Mouse (Mus musculus): ENCODE measurements around the gene Tox2. TPM values are rescaled to one million over a fixed set of nuclear protein-coding genes. Genes with fewer than 3 reads are reported as not detected.

The Tox2 gene
- polyA plus RNA-seq (2015; fragmentation: Nextera tagmentation; extraction: Ambion mirVana): 22.0 and 22.7 TPM in 2 replicates

- WGBS: under 1% methylated on average over 76 of the region's 79 CpGs
- peak; percentile 48 for ATAC-seq (ENCODE audit: low read depth)
These were observed at the start of gene Tox2 for GRCm38 (mm10) chr2:163202884-163203634. TSS of gene Tox2 (plus strand) at chr2:163203125.

GRCm38 (mm10) chr2:163154673-163155072, 48.3 kb upstream of the Tox2 start:
- Histone ChIP-seq H3K27ac (replicated peaks) (no peak overlapping the region), H3K4me3 (no peak overlapping the region), H3K27me3 (0 out of 2 replicates have a peak, but pooled peaks cover 4% of the 10 kb centered on the region), H3K4me1 (replicated peaks) (peaks cover 16% of the 10 kb centered on the region), H3K36me3 (no peaks in the 10 kb centered on the region), H3K9ac (no peak overlapping the region), H3K9me3 (no peaks in the 10 kb centered on the region), H3K4me2 (no peak overlapping the region)
- no peak for ATAC-seq (ENCODE audit: low read depth)
- WGBS: 89% methylated on average over 8 of the region's 8 CpGs

More at GRCm38 (mm10) chr2:163202884-163203634, at the start of gene Tox2:
- Histone ChIP-seq H3K27ac (replicated peaks) (peak within 1 kb of the TSS; percentile 64), H3K9me3 (peaks cover 10% of the 10 kb centered on the region), H3K4me3 (peak within 1 kb of the TSS; percentile 52), H3K9ac (peak within 1 kb of the TSS; percentile 81), H3K27me3 (peaks cover 62% of the 10 kb centered on the region), H3K4me1 (replicated peaks) (peaks cover 44% of the 10 kb centered on the region), H3K36me3 (no peaks in the 10 kb centered on the region), H3K4me2 (peak within 1 kb of the TSS; percentile 73)

GRCm38 (mm10) chr2:163158979-163159378, 43.9 kb upstream of the Tox2 start:
- WGBS: 88% methylated on average over 9 of the region's 9 CpGs
- H3K27me3 ChIP-seq: no peaks in the 10 kb centered on the region
- no peak overlapping the region for H3K4me2 ChIP-seq
- no peak overlapping the region for H3K27ac ChIP-seq (replicated peaks)
- H3K4me3 ChIP-seq: no peak overlapping the region
- H3K9me3 ChIP-seq: no peaks in the 10 kb centered on the region
- no peaks in the 10 kb centered on the region for H3K4me1 ChIP-seq (replicated peaks)
- no peaks in the 10 kb centered on the region for H3K36me3 ChIP-seq
- ATAC-seq (ENCODE audit: low read depth): no peak
- H3K9ac ChIP-seq: no peak overlapping the region

- no peak for ATAC-seq (ENCODE audit: low read depth)
- H3K27me3 ChIP-seq: no peaks in the 10 kb centered on the region
- H3K9ac ChIP-seq: no peak overlapping the region
- H3K27ac ChIP-seq (replicated peaks): no peak overlapping the region
- no peak overlapping the region for H3K4me2 ChIP-seq
- no peaks in the 10 kb centered on the region for H3K4me1 ChIP-seq (replicated peaks)
- 90% methylated on average over 10 of the region's 10 CpGs for WGBS
- H3K9me3 ChIP-seq: no peaks in the 10 kb centered on the region
- H3K4me3 ChIP-seq: no peak overlapping the region
- H3K36me3 ChIP-seq: no peaks in the 10 kb centered on the region
These were observed 38.4 kb upstream of the Tox2 start for GRCm38 (mm10) chr2:163164461-163164990.

- Histone ChIP-seq H3K27me3 (no peaks in the 10 kb centered on the region), H3K9me3 (no peaks in the 10 kb centered on the region), H3K4me2 (no peak overlapping the region), H3K4me3 (no peak overlapping the region), H3K36me3 (no peaks in the 10 kb centered on the region), H3K27ac (replicated peaks) (no peak overlapping the region), H3K9ac (no peak overlapping the region), H3K4me1 (replicated peaks) (no peaks in the 10 kb centered on the region)
- 62% methylated on average over 13 of the region's 13 CpGs for WGBS
- no peak for ATAC-seq (ENCODE audit: low read depth)
These were observed 36.7 kb upstream of the Tox2 start for GRCm38 (mm10) chr2:163166067-163166805.

- 82% methylated on average over 11 of the region's 11 CpGs for WGBS
- peaks cover 8% of the 10 kb centered on the region; the same call in 1 of the 2 replicates for H3K4me1 ChIP-seq (replicated peaks)
- no peak overlapping the region for H3K9ac ChIP-seq
- H3K27me3 ChIP-seq: no peaks in the 10 kb centered on the region
- no peak for ATAC-seq (ENCODE audit: low read depth)
- H3K9me3 ChIP-seq: no peaks in the 10 kb centered on the region
- H3K4me2 ChIP-seq: no peak overlapping the region
- H3K4me3 ChIP-seq: no peak overlapping the region
- no peaks in the 10 kb centered on the region for H3K36me3 ChIP-seq
- no peak overlapping the region for H3K27ac ChIP-seq (replicated peaks)
These were observed 31.0 kb upstream of the Tox2 start for GRCm38 (mm10) chr2:163171891-163172290.

GRCm38 (mm10) chr2:163174066-163174465, 28.9 kb upstream of the Tox2 start:
- Histone ChIP-seq H3K4me1 (replicated peaks) (peaks cover 8% of the 10 kb centered on the region; the same call in 1 of the 2 replicates), H3K27ac (replicated peaks) (no peak overlapping the region), H3K9ac (no peak overlapping the region), H3K36me3 (no peaks in the 10 kb centered on the region), H3K27me3 (peaks cover 4% of the 10 kb centered on the region; the same call in 1 of the 2 replicates), H3K4me3 (no peak overlapping the region), H3K4me2 (no peak overlapping the region), H3K9me3 (no peaks in the 10 kb centered on the region)
- 72% methylated on average over 7 of the region's 7 CpGs for WGBS
- no peak for ATAC-seq (ENCODE audit: low read depth)

GRCm38 (mm10) chr2:163175831-163176230, 27.1 kb upstream of the Tox2 start:
- Histone ChIP-seq H3K36me3 (no peaks in the 10 kb centered on the region), H3K9me3 (no peaks in the 10 kb centered on the region), H3K27me3 (peaks cover 4% of the 10 kb centered on the region; the same call in 1 of the 2 replicates), H3K9ac (no peak overlapping the region), H3K4me2 (no peak overlapping the region), H3K27ac (replicated peaks) (no peak overlapping the region), H3K4me3 (no peak overlapping the region), H3K4me1 (replicated peaks) (peaks cover 8% of the 10 kb centered on the region; the same call in 1 of the 2 replicates)
- WGBS: 92% methylated on average over 7 of the region's 8 CpGs
- ATAC-seq (ENCODE audit: low read depth): no peak

- no peak overlapping the region for H3K4me2 ChIP-seq
- no peaks in the 10 kb centered on the region for H3K9me3 ChIP-seq
- no peaks in the 10 kb centered on the region for H3K36me3 ChIP-seq
- peaks cover 4% of the 10 kb centered on the region; the same call in 1 of the 2 replicates for H3K27me3 ChIP-seq
- WGBS: 73% methylated on average over 7 of the region's 7 CpGs
- H3K9ac ChIP-seq: no peak overlapping the region
- no peak overlapping the region for H3K27ac ChIP-seq (replicated peaks)
- H3K4me3 ChIP-seq: no peak overlapping the region
- peaks cover 8% of the 10 kb centered on the region; the same call in 1 of the 2 replicates for H3K4me1 ChIP-seq (replicated peaks)
- ATAC-seq (ENCODE audit: low read depth): no peak
These were observed 26.4 kb upstream of the Tox2 start for GRCm38 (mm10) chr2:163176502-163176901.

- Histone ChIP-seq H3K27me3 (peaks cover 19% of the 10 kb centered on the region), H3K4me3 (no peak overlapping the region), H3K9me3 (no peaks in the 10 kb centered on the region), H3K9ac (no peak overlapping the region), H3K27ac (replicated peaks) (no peak overlapping the region), H3K4me1 (replicated peaks) (peaks cover 24% of the 10 kb centered on the region), H3K36me3 (no peaks in the 10 kb centered on the region), H3K4me2 (no peak overlapping the region)
- ATAC-seq (ENCODE audit: low read depth): no peak
- WGBS: 60% methylated on average over 11 of the region's 11 CpGs
These were observed 15.4 kb upstream of the Tox2 start for GRCm38 (mm10) chr2:163187552-163187951.

- Histone ChIP-seq H3K9ac (no peak overlapping the region), H3K36me3 (no peaks in the 10 kb centered on the region), H3K4me2 (no peak overlapping the region), H3K27ac (replicated peaks) (no peak overlapping the region), H3K9me3 (no peaks in the 10 kb centered on the region), H3K27me3 (peaks cover 27% of the 10 kb centered on the region), H3K4me1 (replicated peaks) (peaks cover 40% of the 10 kb centered on the region), H3K4me3 (no peak overlapping the region)
- 8% methylated on average over 5 of the region's 5 CpGs for WGBS
- ATAC-seq (ENCODE audit: low read depth): no peak
These were observed 13.3 kb upstream of the Tox2 start for GRCm38 (mm10) chr2:163189596-163189995.

GRCm38 (mm10) chr2:163190004-163190441, 12.9 kb upstream of the Tox2 start:
- Histone ChIP-seq H3K9me3 (no peaks in the 10 kb centered on the region), H3K4me2 (no peak overlapping the region), H3K27ac (replicated peaks) (no peak overlapping the region), H3K36me3 (no peaks in the 10 kb centered on the region), H3K4me1 (replicated peaks) (peaks cover 45% of the 10 kb centered on the region), H3K4me3 (no peak overlapping the region), H3K9ac (no peak overlapping the region), H3K27me3 (peaks cover 27% of the 10 kb centered on the region)
- ATAC-seq (ENCODE audit: low read depth): peak; percentile 64; the same call in 1 of the 2 replicates
- WGBS: 4% methylated on average over 3 of the region's 3 CpGs

Measured in neural tube, embryonic 13.5 days (tissue).